Mouse (Mus musculus) ES-Bruce4 (cell line): ENCODE measurements around the gene Mlx. TPM values are rescaled to one million over a fixed set of nuclear protein-coding genes. Genes with fewer than 3 reads are reported as not detected.
"Not testable (repeated sequence)": the region's sequence is repeated elsewhere in the genome, so short reads cannot be mapped to it uniquely, and the experiment has no call there.

ENCODE experiments used
- H3K27ac ChIP-seq: 2 replicates; pipeline ENCODE4 v1.5.1; 2012; ENCODE audit warnings: low read length, inconsistent platforms; ENCODE audit not compliant: insufficient read depth
- H3K27me3 ChIP-seq: 2 replicates; pipeline ENCODE4 v1.6.1; 2012; ENCODE audit warnings: mild to moderate bottlenecking, low read length, inconsistent platforms; ENCODE audit not compliant: control insufficient read depth, poor library complexity, insufficient read depth, severe bottlenecking
- H3K36me3 ChIP-seq: 2 replicates; pipeline ENCODE4 v1.6.1; 2012; ENCODE audit warnings: inconsistent platforms, mild to moderate bottlenecking, low read length, moderate library complexity; ENCODE audit not compliant: control insufficient read depth, poor library complexity, insufficient read depth, severe bottlenecking
- H3K4me1 ChIP-seq: one replicate; pipeline ENCODE4 v1.8.1; 2011; ENCODE audit warnings: low read length; ENCODE audit not compliant: control insufficient read depth, insufficient read depth
- H3K4me3 ChIP-seq: 2 replicates; pipeline ENCODE4 v1.5.1; 2011; ENCODE audit warnings: low read depth, mild to moderate bottlenecking, low read length
- H3K9ac ChIP-seq: 2 replicates; pipeline ENCODE4 v1.6.1; 2012; ENCODE audit warnings: low read depth, mild to moderate bottlenecking, inconsistent platforms; ENCODE audit not compliant: poor library complexity, severe bottlenecking
- H3K9me3 ChIP-seq: replicated peaks from 2 replicates; pipeline ENCODE4 v1.6.1; 2012; ENCODE audit warnings: mild to moderate bottlenecking, low read length, inconsistent platforms; ENCODE audit not compliant: control insufficient read depth, poor library complexity, insufficient read depth, severe bottlenecking
- CTCF ChIP-seq: IDR thresholded peaks from one replicate; pipeline ENCODE4 v1.8.1; 2011; ENCODE audit warnings: low read depth, low read length
- EP300 ChIP-seq: IDR thresholded peaks from 2 replicates; pipeline ENCODE4 v1.6.1; 2011; ENCODE audit warnings: low read depth, low read length; ENCODE audit not compliant: insufficient read depth
- POLR2A ChIP-seq: IDR thresholded peaks from one replicate; pipeline ENCODE4 v1.8.1; 2011; ENCODE audit warnings: low read length; ENCODE audit not compliant: insufficient read depth
- polyA plus RNA-seq: library from polyadenylated mRNA; stranded (reverse); fragments of >200 nt; gene quantifications from 2 replicates; pipeline ENCODE4 v1.2.4, GENCODE M21; 2011; ENCODE audit warnings: low read depth; ENCODE audit not compliant: missing spikeins, insufficient read depth, insufficient read length

Gene Mlx
- polyA plus RNA-seq, 1 experiment, result 40.5 TPM

DNA sequence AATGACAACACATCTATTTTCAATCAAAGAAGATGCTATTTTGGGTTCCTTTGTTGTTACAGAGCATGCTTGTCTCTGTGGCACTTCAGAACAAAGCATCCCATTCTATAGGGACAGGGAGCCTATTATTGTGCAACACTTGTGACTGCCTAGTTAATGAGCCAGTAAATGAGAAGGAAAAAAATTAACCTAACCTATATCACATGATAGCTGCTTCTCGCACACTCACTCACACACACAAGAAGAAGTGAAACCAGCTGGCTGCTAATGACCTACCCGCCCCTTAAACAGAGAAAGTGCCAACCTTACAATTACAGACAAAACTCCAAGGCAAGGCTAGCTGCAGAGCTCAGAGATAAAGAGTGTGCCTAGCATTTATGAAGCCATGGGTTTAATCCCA, 28.5 kb downstream of the Mlx start:
- H3K4me1 ChIP-seq, result no peaks in the 10 kb centered on the region
- H3K27ac ChIP-seq, result no peak overlapping the region

DNA sequence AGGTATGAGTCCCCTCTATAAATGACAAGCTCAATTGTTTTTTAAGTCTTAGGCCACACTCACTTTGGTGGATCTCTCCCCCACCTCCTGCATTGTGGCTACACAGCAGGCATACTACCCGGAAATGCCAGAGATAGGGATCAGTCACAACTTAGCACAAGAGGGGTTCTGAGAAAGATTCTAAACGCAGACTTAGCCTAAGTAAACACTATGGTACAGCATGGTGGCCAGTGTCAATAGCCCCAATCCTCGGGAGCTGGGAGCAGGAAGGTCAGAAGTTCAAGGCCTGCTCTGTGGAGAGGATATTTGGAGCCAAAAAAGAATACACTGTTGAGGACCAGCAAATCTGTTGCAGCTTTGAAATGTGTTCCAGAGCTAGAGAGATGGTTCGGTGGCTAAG, 31.0 kb downstream of the Mlx start:
- H3K9ac ChIP-seq, result no peak overlapping the region
- no peaks in the 10 kb centered on the region for H3K4me1 ChIP-seq
- H3K4me3 ChIP-seq, result no peak overlapping the region
- no peaks in the 10 kb centered on the region for H3K9me3 ChIP-seq
- no peak for TF ChIP-seq CTCF
- no peak for TF ChIP-seq EP300
- no peak for TF ChIP-seq POLR2A
- 0 out of 2 replicates have a peak, but pooled peaks cover 2% of the 10 kb centered on the region for H3K36me3 ChIP-seq
- no peak overlapping the region for H3K27ac ChIP-seq
- H3K27me3 ChIP-seq, result no peaks in the 10 kb centered on the region

More for the DNA sequence above, 28.5 kb downstream of the Mlx start:
- H3K27me3 ChIP-seq, result no peaks in the 10 kb centered on the region
- H3K9ac ChIP-seq, result no peak overlapping the region
- H3K9me3 ChIP-seq, result no peaks in the 10 kb centered on the region; the same call in 1 of the 2 replicates
- TF ChIP-seq POLR2A (no peak), EP300 (no peak), CTCF (no peak)
- H3K4me3 ChIP-seq, result no peak overlapping the region
- no peaks in the 10 kb centered on the region for H3K36me3 ChIP-seq

DNA sequence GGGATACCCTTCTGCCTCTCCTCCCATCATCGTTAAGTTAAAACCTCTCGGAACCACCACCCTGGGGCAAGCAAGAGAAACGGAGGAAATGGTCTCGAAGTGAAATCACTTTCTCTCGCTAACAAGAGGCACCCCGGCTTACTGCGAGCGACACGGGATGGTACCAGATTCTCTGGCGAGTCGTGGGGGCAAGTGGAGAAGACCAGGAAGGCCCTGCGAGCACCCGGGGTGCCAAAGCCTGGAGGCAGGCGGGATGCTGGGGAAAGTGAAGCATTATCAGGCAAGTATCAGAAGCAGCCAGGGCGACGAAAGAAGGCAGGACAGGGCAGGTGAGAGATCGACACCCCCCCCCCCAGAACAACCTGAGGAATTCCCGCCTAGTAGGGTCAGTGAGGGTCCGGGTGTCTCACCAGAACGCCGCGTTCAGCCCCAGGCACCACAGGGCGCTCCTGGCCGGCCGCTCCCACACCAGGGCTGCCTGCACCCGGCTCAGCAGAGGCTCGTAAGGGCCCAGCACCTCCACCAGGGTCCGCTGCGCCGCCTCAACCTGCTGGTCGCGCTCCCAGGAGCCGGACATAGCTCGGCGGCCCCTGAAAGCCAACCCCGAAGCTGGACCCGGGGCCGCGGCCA, 32.2 kb downstream of the Mlx start:
- peak overlapping the region; percentile 87 for H3K9ac ChIP-seq
- 0 out of 2 replicates have a peak, but pooled peaks cover 2% of the 10 kb centered on the region for H3K36me3 ChIP-seq
- peak overlapping the region; percentile 96 for H3K4me3 ChIP-seq
- no peaks in the 10 kb centered on the region for H3K4me1 ChIP-seq
- no peaks in the 10 kb centered on the region for H3K27me3 ChIP-seq
- TF ChIP-seq POLR2A, result no peak
- no peak for TF ChIP-seq EP300
- no peak for TF ChIP-seq CTCF
- H3K27ac ChIP-seq, result no peak overlapping the region
- H3K9me3 ChIP-seq, result no peaks in the 10 kb centered on the region

DNA sequence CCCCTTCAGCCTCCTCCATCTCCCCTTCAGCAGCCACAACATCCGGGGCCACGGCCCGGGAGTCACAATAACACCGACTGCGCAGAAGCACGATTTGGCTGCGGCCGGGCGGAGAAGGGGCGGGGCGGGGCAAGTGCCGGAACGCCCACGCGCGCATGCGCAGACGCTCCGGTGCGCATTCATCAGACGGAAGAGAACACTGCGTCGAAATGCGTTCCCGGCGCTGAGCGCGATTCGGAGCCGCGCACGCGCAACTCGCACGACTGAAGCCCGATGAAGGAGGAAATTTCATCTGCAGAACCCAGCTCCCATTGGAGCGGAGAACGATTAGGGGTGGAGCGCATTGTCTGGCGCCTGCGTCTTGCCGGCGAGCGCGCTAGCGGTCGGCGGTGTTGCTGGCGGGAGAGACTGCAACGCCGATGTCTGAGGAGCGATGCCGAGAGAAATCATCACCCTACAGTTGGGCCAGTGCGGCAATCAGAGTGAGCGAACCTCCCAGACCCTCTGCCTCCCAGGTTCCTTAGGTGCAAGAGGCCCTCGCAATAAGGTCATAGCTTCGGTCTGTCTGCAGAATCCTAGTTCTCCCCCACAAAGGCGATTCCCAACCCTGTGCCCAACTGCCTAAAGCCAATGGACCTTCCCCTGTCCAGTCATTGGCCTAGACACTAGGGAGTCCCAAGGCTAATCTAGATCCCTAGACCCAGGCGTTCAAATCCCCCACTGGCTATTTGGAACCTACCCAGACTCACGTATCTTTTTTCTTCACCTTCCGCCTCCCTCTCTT, 32.9 kb downstream of the Mlx start, which contains the start of the genes Retreg3 and Tubg1:
Retreg3 (minus strand) TSS at position 133 of the 784 bp plus-strand sequence.
Tubg1 (plus strand) TSS at position 178 of the 784 bp plus-strand sequence.
- H3K27me3 ChIP-seq, result no peaks in the 10 kb centered on the region
- no peak for TF ChIP-seq CTCF
- TF ChIP-seq EP300, result peak; percentile 48; the same call in 1 of the 2 replicates
- TF ChIP-seq POLR2A, result peak; percentile 36
- H3K9ac ChIP-seq, result peak within 1 kb of the TSS; percentile 87
- peak within 1 kb of the TSS; percentile 37; the same call in 1 of the 2 replicates for H3K27ac ChIP-seq
- no peaks in the 10 kb centered on the region for H3K9me3 ChIP-seq
- H3K4me1 ChIP-seq, result no peaks in the 10 kb centered on the region
- 0 out of 2 replicates have a peak, but pooled peaks cover 2% of the 10 kb centered on the region for H3K36me3 ChIP-seq
- H3K4me3 ChIP-seq, result peak within 1 kb of the TSS; percentile 96

DNA sequence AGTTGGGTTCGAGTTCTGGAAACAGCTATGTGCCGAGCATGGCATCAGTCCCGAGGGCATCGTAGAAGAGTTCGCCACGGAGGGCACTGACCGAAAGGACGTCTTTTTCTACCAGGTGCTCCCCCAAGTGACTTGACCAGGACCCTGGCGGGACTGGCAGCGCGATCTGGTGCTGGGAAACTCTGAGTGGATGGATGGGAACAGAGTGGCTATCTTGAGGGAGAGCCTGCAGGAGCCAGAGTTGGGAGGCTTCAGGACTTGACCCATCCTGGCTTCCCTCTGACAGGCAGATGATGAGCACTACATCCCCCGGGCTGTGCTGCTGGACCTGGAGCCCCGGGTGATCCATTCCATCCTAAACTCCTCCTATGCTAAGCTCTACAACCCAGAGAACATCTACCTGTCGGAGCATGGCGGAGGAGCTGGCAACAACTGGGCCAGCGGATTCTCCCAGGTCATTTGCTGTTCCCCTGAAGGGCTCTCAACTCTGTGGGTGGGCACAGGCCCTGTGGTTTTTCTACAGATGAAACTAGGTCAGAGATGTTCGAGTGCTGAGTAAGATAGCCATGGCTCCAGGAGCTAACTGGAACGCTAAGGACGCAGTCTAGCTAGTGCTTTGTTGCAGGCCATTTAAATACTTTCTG, 33.6 kb downstream of the Mlx start:
- H3K9me3 ChIP-seq, result no peaks in the 10 kb centered on the region
- 0 out of 2 replicates have a peak, but pooled peaks cover 2% of the 10 kb centered on the region for H3K36me3 ChIP-seq
- no peaks in the 10 kb centered on the region for H3K4me1 ChIP-seq
- H3K27me3 ChIP-seq, result no peaks in the 10 kb centered on the region
- no peak overlapping the region for H3K27ac ChIP-seq
- TF ChIP-seq POLR2A, result no peak
- TF ChIP-seq EP300, result no peak
- no peak for TF ChIP-seq CTCF
- peak overlapping the region; percentile 78 for H3K4me3 ChIP-seq
- peak overlapping the region; percentile 47 for H3K9ac ChIP-seq

DNA sequence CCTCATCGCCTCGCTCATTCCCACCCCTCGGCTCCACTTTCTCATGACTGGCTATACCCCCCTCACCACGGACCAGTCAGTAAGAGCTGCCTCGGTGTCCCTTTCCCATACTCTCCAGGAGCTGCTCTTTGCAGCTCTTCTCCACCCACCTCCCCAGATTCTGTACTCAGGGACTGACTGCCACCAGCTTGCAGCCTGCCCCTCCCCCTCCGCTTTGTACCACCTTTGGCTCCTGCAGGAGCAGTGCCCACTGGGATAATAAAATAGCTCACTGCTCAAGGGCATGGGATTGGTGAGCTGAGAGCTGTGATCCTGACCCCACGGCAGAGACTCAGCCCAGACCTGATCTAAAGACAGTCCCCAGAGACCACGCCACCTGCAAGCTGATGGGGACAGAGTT, 37.4 kb downstream of the Mlx start:
- not testable (repeated sequence) for H3K9me3 ChIP-seq, H3K9ac ChIP-seq, H3K27me3 ChIP-seq, H3K27ac ChIP-seq, H3K4me3 ChIP-seq, H3K4me1 ChIP-seq, H3K36me3 ChIP-seq

DNA sequence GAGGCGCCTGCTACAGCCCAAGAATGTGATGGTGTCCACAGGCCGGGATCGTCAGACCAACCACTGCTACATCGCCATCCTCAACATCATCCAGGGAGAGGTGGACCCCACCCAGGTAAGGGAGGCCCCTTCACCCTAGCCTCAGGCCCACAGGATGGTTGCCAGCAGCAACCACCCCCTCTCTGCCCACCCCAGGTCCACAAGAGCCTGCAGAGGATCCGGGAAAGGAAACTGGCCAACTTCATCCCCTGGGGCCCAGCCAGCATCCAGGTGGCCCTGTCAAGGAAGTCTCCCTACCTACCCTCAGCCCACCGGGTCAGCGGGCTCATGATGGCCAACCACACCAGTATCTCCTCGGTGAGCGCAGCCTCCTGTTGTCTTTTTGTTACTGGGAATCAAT, 37.9 kb downstream of the Mlx start:
- H3K27me3 ChIP-seq, H3K4me1 ChIP-seq, H3K27ac ChIP-seq, H3K36me3 ChIP-seq, H3K9ac ChIP-seq, H3K9me3 ChIP-seq, H3K4me3 ChIP-seq: not testable (repeated sequence)
